7 mouse cellular contexts compared by ENCODE assay signal in the genomic region with DNA sequence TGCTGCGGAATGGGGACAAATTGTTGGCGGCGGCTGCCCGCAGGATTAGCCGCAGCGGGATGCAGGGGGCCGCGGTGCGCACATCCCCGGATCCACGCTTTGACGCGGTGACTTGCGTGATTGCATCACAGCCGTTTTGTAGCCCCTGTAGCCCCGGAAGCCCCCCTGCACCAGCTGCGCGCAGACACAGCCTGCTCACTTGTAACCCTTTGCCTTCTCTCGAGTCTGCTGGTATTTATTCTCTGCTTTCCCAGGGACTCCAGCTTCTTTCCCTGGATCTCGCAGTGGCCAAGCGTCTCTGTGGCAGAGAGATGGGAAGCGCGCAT. TPM values are rescaled to one million over a fixed set of nuclear protein-coding genes. Genes with fewer than 3 reads are reported as not detected.
DNase-seq lines count a peak whose midpoint lies in the region; ATAC-seq and TF ChIP-seq lines count a peak whose summit lies in the region.

No protein-coding gene starts in this region.

- ATAC-seq in embryonic facial prominence, embryonic 15.5 days (ENCODE audit: insufficient number of reproducible peaks, low FRiP score, low TSS enrichment, low read depth): no peak
- ATAC-seq in midbrain, embryonic 11.5 days (ENCODE audit: low FRiP score): peak; percentile 89

- peak overlapping the region; percentile 75 for H3K4me3 ChIP-seq in E14TG2a.4 (replicated peaks; ENCODE audit: low read length)
- H3K4me3 ChIP-seq in embryonic facial prominence, embryonic 15.5 days (replicated peaks): peak overlapping the region; percentile 40
- peak overlapping the region; percentile 65 for H3K4me3 ChIP-seq in midbrain, embryonic 11.5 days (ENCODE audit: low read depth, low read length)

- peaks cover 68% of the 10 kb centered on the region for H3K27me3 ChIP-seq in E14TG2a.4 (ENCODE audit: insufficient read depth, low read length)
- peaks cover 47% of the 10 kb centered on the region for H3K27me3 ChIP-seq in embryonic facial prominence, embryonic 15.5 days
- peaks cover 32% of the 10 kb centered on the region for H3K27me3 ChIP-seq in midbrain, embryonic 11.5 days (ENCODE audit: control insufficient read depth, insufficient read depth, low read length)

- H3K9me3 ChIP-seq in E14TG2a.4 (ENCODE audit: low read length): no peaks in the 10 kb centered on the region
- no peaks in the 10 kb centered on the region for H3K9me3 ChIP-seq in embryonic facial prominence, embryonic 15.5 days (replicated peaks)
- no peaks in the 10 kb centered on the region for H3K9me3 ChIP-seq in midbrain, embryonic 11.5 days (ENCODE audit: control insufficient read depth, low read length)

- H3K9ac ChIP-seq in embryonic facial prominence, embryonic 15.5 days: no peak overlapping the region
- H3K9ac ChIP-seq in midbrain, embryonic 11.5 days (ENCODE audit: low read length): peak overlapping the region; percentile 61

- WGBS in embryonic facial prominence, embryonic 15.5 days: 2% methylated on average over 23 of the region's 23 CpGs
- 2% methylated on average over 23 of the region's 23 CpGs for WGBS in midbrain, embryonic 11.5 days

- no peaks in the 10 kb centered on the region for H3K36me3 ChIP-seq in E14TG2a.4 (ENCODE audit: insufficient read depth, low read length)
- H3K36me3 ChIP-seq in embryonic facial prominence, embryonic 15.5 days: no peaks in the 10 kb centered on the region
- H3K36me3 ChIP-seq in midbrain, embryonic 11.5 days (ENCODE audit: control insufficient read depth, insufficient read depth, low read length): no peaks in the 10 kb centered on the region

- H3K4me1 ChIP-seq in E14TG2a.4 (replicated peaks; ENCODE audit: low read depth, low read length): peaks cover 22% of the 10 kb centered on the region
- peaks cover 12% of the 10 kb centered on the region for H3K4me1 ChIP-seq in embryonic facial prominence, embryonic 15.5 days
- H3K4me1 ChIP-seq in midbrain, embryonic 11.5 days (ENCODE audit: control insufficient read depth, insufficient read depth, low read length): peaks cover 5% of the 10 kb centered on the region

- TF ChIP-seq CTCF in E14TG2a.4 (conservative IDR thresholded peaks at IDR 0.05; ENCODE audit: low read length): no peak

- H3K27ac ChIP-seq in embryonic facial prominence, embryonic 15.5 days (replicated peaks): no peak overlapping the region
- no peak overlapping the region; the same call in 1 of the 2 replicates for H3K27ac ChIP-seq in midbrain, embryonic 11.5 days (ENCODE audit: low read depth, low read length)

- DNase-seq in T-cell, adult 2 months (ENCODE audit: low spot score): peak; percentile 13
- DNase-seq in layer of hippocampus, adult 18-20 months (ENCODE audit: low spot score in 2 of 2): peak; percentile 74 to 85
- peak; percentile 94 for DNase-seq in midbrain, embryonic 11.5 days (ENCODE audit: low spot score, missing footprints)
- peak; percentile 4 for DNase-seq in thymus, postnatal 0 days (ENCODE audit: low spot score)
- no peak for DNase-seq in adrenal gland, postnatal 10 days

- H3K4me2 ChIP-seq in embryonic facial prominence, embryonic 15.5 days (replicated peaks): peak overlapping the region; percentile 65
- peak overlapping the region; percentile 86 for H3K4me2 ChIP-seq in midbrain, embryonic 11.5 days

RNA-seq across cellular contexts. Expression of a gene that starts 0.2 kb away (rescaled TPM):
- 0.11 and 0.15 TPM in 2 replicates for polyA plus RNA-seq in embryonic facial prominence, embryonic 15.5 days (2015; fragmentation: Nextera tagmentation; extraction: Ambion mirVana)
- 10 to 100 TPM; 44.5 to 46.2 TPM for total RNA-seq in layer of hippocampus, adult 18-20 months (2021)
- polyA plus RNA-seq in midbrain, embryonic 11.5 days (2014; fragmentation: Nextera tagmentation; extraction: Ambion mirVana): 2.6 and 3.8 TPM in 2 replicates
- polyA plus RNA-seq in thymus, postnatal 0 days (2015; fragmentation: Nextera tagmentation; extraction: Ambion mirVana): not detected in 2 replicates
- total RNA-seq in adrenal gland, postnatal 10 days (2021): 1 to 10 TPM; 1.2 to 2.4 TPM

RNA-seq across cellular contexts. Expression of a gene that starts 29.2 kb away (rescaled TPM):
- 13.1 and 14.5 TPM in 2 replicates for polyA plus RNA-seq in embryonic facial prominence, embryonic 15.5 days (2015; fragmentation: Nextera tagmentation; extraction: Ambion mirVana)
- 10 to 100 TPM; 37.2 to 37.9 TPM for total RNA-seq in layer of hippocampus, adult 18-20 months (2021)
- polyA plus RNA-seq in midbrain, embryonic 11.5 days (2014; fragmentation: Nextera tagmentation; extraction: Ambion mirVana): 25.3 and 28.1 TPM in 2 replicates
- 11.3 and 13.6 TPM in 2 replicates for polyA plus RNA-seq in thymus, postnatal 0 days (2015; fragmentation: Nextera tagmentation; extraction: Ambion mirVana)
- total RNA-seq in adrenal gland, postnatal 10 days (2021): 10 to 100 TPM; 50.6 to 50.7 TPM

RNA-seq across cellular contexts. Expression of a gene that starts 35.8 kb away (rescaled TPM):
- 77.1 and 77.8 TPM in 2 replicates for polyA plus RNA-seq in embryonic facial prominence, embryonic 15.5 days (2015; fragmentation: Nextera tagmentation; extraction: Ambion mirVana)
- 10 to 100 TPM; 51.4 to 53.5 TPM for total RNA-seq in layer of hippocampus, adult 18-20 months (2021)
- polyA plus RNA-seq in midbrain, embryonic 11.5 days (2014; fragmentation: Nextera tagmentation; extraction: Ambion mirVana): 116 and 122 TPM in 2 replicates
- polyA plus RNA-seq in thymus, postnatal 0 days (2015; fragmentation: Nextera tagmentation; extraction: Ambion mirVana): 71.7 and 82.6 TPM in 2 replicates
- total RNA-seq in adrenal gland, postnatal 10 days (2021): 10 to 100 TPM; 57.9 to 61.6 TPM
